19 mouse cellular contexts compared by ENCODE assay signal in genomic region chr5:117824486-117824885, GRCm38 (mm10). TPM values are rescaled to one million over a fixed set of nuclear protein-coding genes. Genes with fewer than 3 reads are reported as not detected.
DNase-seq lines count a peak whose midpoint lies in the region; ATAC-seq and TF ChIP-seq lines count a peak whose summit lies in the region.
"Had no signal": no experiment of that assay in that cellular context is flagged by ENCODE, and none has a peak within 500 bp of the region (broad histone marks: within the 10 kb centered on the region; RNA-seq: fewer than 3 reads in every experiment).

No protein-coding gene starts in this region.

- TF ChIP-seq RAD21 in MEL (IDR thresholded peaks at IDR 0.05; ENCODE audit: low read depth, low read length) = no peak

- no peaks in the 10 kb centered on the region for H3K27me3 ChIP-seq in intestine, postnatal 0 days (replicated peaks; ENCODE audit: control insufficient read depth, insufficient read depth, low read length)
- no peaks in the 10 kb centered on the region for H3K27me3 ChIP-seq in intestine, embryonic 15.5 days (replicated peaks)
- no peaks in the 10 kb centered on the region for H3K27me3 ChIP-seq in MEL (ENCODE audit: control insufficient read depth in 1 of 2, insufficient read depth in 2 of 2, low read length in 2 of 2)
- H3K27me3 ChIP-seq in small intestine, adult 2 months (ENCODE audit: control insufficient read depth, insufficient read depth, low read length) = no peaks in the 10 kb centered on the region
- no peaks in the 10 kb centered on the region for H3K27me3 ChIP-seq in forebrain, embryonic 16.5 days (replicated peaks; ENCODE audit: control insufficient read depth, insufficient read depth, low read length)
- H3K27me3 ChIP-seq: forebrain, embryonic 13.5 days; heart, embryonic 13.5 days; liver, embryonic 13.5 days had no signal

- TF ChIP-seq CTCF in intestine, postnatal 0 days (IDR thresholded peaks at IDR 0.05; ENCODE audit: low read depth) = peak; percentile 59
- peak in 2 of 3 experiments; percentile 14 to 24; a peak in 2 of 6 replicates for TF ChIP-seq CTCF in MEL (IDR thresholded peaks at IDR 0.05 in 2 of 3, conservative IDR thresholded peaks at IDR 0.05 in 1 of 3; ENCODE audit: control insufficient read depth in 1 of 3, insufficient read depth in 1 of 3, low read depth in 2 of 3, low read length in 3 of 3, poor library complexity in 1 of 3, severe bottlenecking in 1 of 3)
- peak; percentile 55; the same call in 1 of the 2 replicates for TF ChIP-seq CTCF in small intestine, adult 2 months (IDR thresholded peaks at IDR 0.05; ENCODE audit: extremely low read depth, insufficient read length, insufficient replicate concordance, low read depth, low read length)

- H3K4me1 ChIP-seq in intestine, postnatal 0 days (replicated peaks; ENCODE audit: control insufficient read depth, insufficient read depth, low read length) = no peaks in the 10 kb centered on the region
- H3K4me1 ChIP-seq in intestine, embryonic 15.5 days (replicated peaks) = no peaks in the 10 kb centered on the region
- H3K4me1 ChIP-seq in MEL (ENCODE audit: control insufficient read depth in 1 of 2, insufficient read depth in 2 of 2, low read length in 2 of 2) = no peaks in the 10 kb centered on the region
- H3K4me1 ChIP-seq in small intestine, adult 2 months (ENCODE audit: control insufficient read depth, insufficient read depth, insufficient read length, low read length) = no peaks in the 10 kb centered on the region
- H3K4me1 ChIP-seq in forebrain, embryonic 16.5 days (replicated peaks; ENCODE audit: control insufficient read depth, insufficient read depth, low read length) = no peaks in the 10 kb centered on the region
- H3K4me1 ChIP-seq: forebrain, embryonic 13.5 days; heart, embryonic 13.5 days; liver, embryonic 13.5 days had no signal

- ATAC-seq in intestine, postnatal 0 days = no peak
- ATAC-seq in intestine, embryonic 15.5 days = no peak
- no peak for ATAC-seq in forebrain, embryonic 16.5 days
- ATAC-seq: forebrain, embryonic 13.5 days had no signal

- H3K9ac ChIP-seq in intestine, postnatal 0 days (ENCODE audit: low read depth, low read length) = no peak overlapping the region
- H3K9ac ChIP-seq in intestine, embryonic 15.5 days = no peak overlapping the region
- no peak overlapping the region for H3K9ac ChIP-seq in MEL (ENCODE audit: control insufficient read depth, low read depth, low read length, poor library complexity, severe bottlenecking)
- H3K9ac ChIP-seq in forebrain, embryonic 16.5 days (replicated peaks; ENCODE audit: low read depth, low read length) = no peak overlapping the region
- H3K9ac ChIP-seq: forebrain, embryonic 13.5 days; heart, embryonic 13.5 days; hindbrain, embryonic 14.5 days; liver, embryonic 13.5 days had no signal

- H3K79me2 ChIP-seq in MEL (ENCODE audit: control insufficient read depth, insufficient read depth, low read length, poor library complexity) = no peaks in the 10 kb centered on the region

- TF ChIP-seq EP300 in MEL (IDR thresholded peaks at IDR 0.05; ENCODE audit: low read depth in 1 of 2, low read length in 2 of 2) = no peak

- H3K4me2 ChIP-seq in intestine, postnatal 0 days (replicated peaks; ENCODE audit: low read depth) = no peak overlapping the region
- no peak overlapping the region for H3K4me2 ChIP-seq in intestine, embryonic 15.5 days (replicated peaks)
- H3K4me2 ChIP-seq in forebrain, embryonic 16.5 days (ENCODE audit: low read length) = no peak overlapping the region
- H3K4me2 ChIP-seq: forebrain, embryonic 13.5 days; heart, embryonic 13.5 days; hindbrain, embryonic 14.5 days; liver, embryonic 13.5 days had no signal

- WGBS in intestine, postnatal 0 days = 75% methylated on average over 5 of the region's 5 CpGs
- 78% methylated on average over 5 of the region's 5 CpGs for WGBS in intestine, embryonic 15.5 days
- WGBS in small intestine, adult 2 months = 64% methylated on average over 5 of the region's 5 CpGs
- 75% methylated on average over 5 of the region's 5 CpGs for WGBS in forebrain, embryonic 16.5 days

- H3K4me3 ChIP-seq in intestine, postnatal 0 days (ENCODE audit: low read depth, low read length) = no peak overlapping the region
- H3K4me3 ChIP-seq in intestine, embryonic 15.5 days (replicated peaks) = no peak overlapping the region
- H3K4me3 ChIP-seq in MEL (ENCODE audit: control insufficient read depth in 1 of 2, insufficient read depth in 1 of 2, low read depth in 2 of 2, low read length in 2 of 2) = no peak overlapping the region
- H3K4me3 ChIP-seq in small intestine, adult 2 months (ENCODE audit: low read depth, low read length) = no peak overlapping the region
- H3K4me3 ChIP-seq in forebrain, embryonic 16.5 days (replicated peaks; ENCODE audit: low read length) = no peak overlapping the region
- H3K4me3 ChIP-seq: forebrain, embryonic 13.5 days; heart, embryonic 13.5 days; liver, embryonic 13.5 days had no signal

- no peak overlapping the region for H3K27ac ChIP-seq in intestine, postnatal 0 days (ENCODE audit: low read depth, low read length)
- no peak overlapping the region for H3K27ac ChIP-seq in intestine, embryonic 15.5 days
- no peak overlapping the region for H3K27ac ChIP-seq in MEL (ENCODE audit: control insufficient read depth, low read depth, low read length)
- H3K27ac ChIP-seq in small intestine, adult 2 months (ENCODE audit: insufficient read depth, low read depth, low read length) = no peak overlapping the region
- no peak overlapping the region for H3K27ac ChIP-seq in forebrain, embryonic 16.5 days (ENCODE audit: low read length)
- H3K27ac ChIP-seq: forebrain, embryonic 13.5 days; heart, embryonic 13.5 days; hindbrain, embryonic 14.5 days; liver, embryonic 13.5 days had no signal

- TF ChIP-seq POLR2A in MEL (IDR thresholded peaks at IDR 0.05; ENCODE audit: control insufficient read depth in 1 of 2, insufficient read depth in 1 of 2, low read depth in 1 of 2, low read length in 2 of 2, poor library complexity in 1 of 2) = no peak
- no peak for TF ChIP-seq POLR2A in small intestine, adult 2 months (IDR thresholded peaks at IDR 0.05; ENCODE audit: low read depth, low read length)

- DNase-seq in lung, postnatal 36 days = peak; percentile 5
- DNase-seq in lung, postnatal 10 days = no peak
- peak; percentile 3 for DNase-seq in MEL (ENCODE audit: low read depth, low spot score)
- DNase-seq in left cerebral cortex, adult 18-20 months (ENCODE audit: low spot score in 2 of 2) = no peak
- DNase-seq: cerebellum, postnatal 36 days; gastrocnemius, postnatal 25 days; kidney, postnatal 36 days; liver, embryonic 13.5 days; right cerebral cortex, postnatal 14 days had no signal

- H3K36me3 ChIP-seq in intestine, postnatal 0 days (ENCODE audit: control insufficient read depth, insufficient read depth) = no peaks in the 10 kb centered on the region
- no peaks in the 10 kb centered on the region for H3K36me3 ChIP-seq in intestine, embryonic 15.5 days
- H3K36me3 ChIP-seq in MEL (ENCODE audit: control insufficient read depth in 1 of 2, insufficient read depth in 2 of 2, low read length in 2 of 2) = no peaks in the 10 kb centered on the region
- no peaks in the 10 kb centered on the region for H3K36me3 ChIP-seq in small intestine, adult 2 months (ENCODE audit: control insufficient read depth, insufficient read depth, low read length)
- no peaks in the 10 kb centered on the region for H3K36me3 ChIP-seq in forebrain, embryonic 16.5 days (ENCODE audit: control insufficient read depth, insufficient read depth)
- H3K36me3 ChIP-seq: G1E; heart, embryonic 13.5 days; liver, embryonic 13.5 days had no signal

- no peaks in the 10 kb centered on the region for H3K9me3 ChIP-seq in intestine, postnatal 0 days (ENCODE audit: control insufficient read depth)
- H3K9me3 ChIP-seq in intestine, embryonic 15.5 days = no peaks in the 10 kb centered on the region
- no peaks in the 10 kb centered on the region for H3K9me3 ChIP-seq in MEL (replicated peaks; ENCODE audit: insufficient read depth, low read length)
- H3K9me3 ChIP-seq in forebrain, embryonic 16.5 days (ENCODE audit: control insufficient read depth, low read length) = no peaks in the 10 kb centered on the region
- H3K9me3 ChIP-seq: forebrain, embryonic 13.5 days; heart, embryonic 13.5 days; liver, embryonic 13.5 days had no signal

TF ChIP-seq in MEL, 35 proteins besides CTCF, POLR2A, EP300 and RAD21:
- TF ChIP-seq MXI1 (IDR thresholded peaks at IDR 0.05; ENCODE audit: low read depth, low read length) (no peak), MAZ (IDR thresholded peaks at IDR 0.05; ENCODE audit: low read depth, low read length) (no peak), TAL1 (IDR thresholded peaks at IDR 0.05; ENCODE audit: low read length) (no peak), JUND (IDR thresholded peaks at IDR 0.05; ENCODE audit: low read depth, low read length) (no peak), GABPA (IDR thresholded peaks at IDR 0.05; ENCODE audit: low read depth, low read length) (no peak), USF1 (IDR thresholded peaks at IDR 0.05; ENCODE audit: low read depth, low read length) (no peak), SIN3A (IDR thresholded peaks at IDR 0.05; ENCODE audit: low read length) (no peak), CHD1 (IDR thresholded peaks at IDR 0.05; ENCODE audit: low read depth, low read length) (no peak), CHD2 (IDR thresholded peaks at IDR 0.05; ENCODE audit: low read length) (no peak)
TF ChIP-seq in MEL: peak in this region for 0.

RNA-seq across cellular contexts. Expression of gene Nos1, which starts 43.7 kb away (rescaled TPM):
- 0.81 and 0.86 TPM in 2 replicates for polyA plus RNA-seq in intestine, postnatal 0 days (2015; fragmentation: Nextera tagmentation; extraction: Ambion mirVana)
- polyA plus RNA-seq in intestine, embryonic 15.5 days (2015; fragmentation: Nextera tagmentation; extraction: Ambion mirVana) = 0.68 and 0.87 TPM in 2 replicates
- total RNA-seq in MEL (2012; rRNA removed) = 0.33 and 0.35 TPM in 2 replicates
- polyA plus RNA-seq in MEL (2012; ENCODE audit: insufficient read depth in 1 of 2, insufficient read length in 2 of 2, low read depth in 1 of 2, low replicate concordance in 2 of 2, missing spikeins in 1 of 2) = 1 to 10 TPM in 1 of 2 experiments, not detected in 1; 1.5 TPM
- 0.28 and 0.65 TPM in 2 replicates for polyA plus RNA-seq in small intestine, adult 2 months (2012; rRNA removed)
- total RNA-seq in left cerebral cortex, adult 18-20 months (2021) = 10 to 100 TPM; 32.2 to 35.5 TPM
- polyA plus RNA-seq in forebrain, embryonic 16.5 days (2015; fragmentation: Nextera tagmentation; extraction: Ambion mirVana) = 6.8 and 7.8 TPM in 2 replicates
- total RNA-seq: megakaryocyte, adult 5-6 weeks; monocyte, adult 5-6 weeks had no signal
- polyA plus RNA-seq: G1E; liver, embryonic 13.5 days had no signal

Comparison
In these comparisons a context has a peak if more than half of its experiments do, and no peak if none do; other contexts are left out.
1. DNase-seq: peak in lung, postnatal 36 days (single experiment) and MEL (single experiment); none in lung, postnatal 10 days (single experiment) and left cerebral cortex, adult 18-20 months (0 of 2).
2. Peak in every context shown above with its lines, with median percentiles within 50 percentile points of each other: CTCF ChIP-seq.